Mouse (Mus musculus) CD8-positive naive resting alpha-beta T cell, adult 2 months (primary cell): ENCODE results near the gene Serping1.

Source experiments
- DNase-seq, 2 experiments: peaks; one replicate each; pipeline ENCODE4 v3.0.0; 2022; ENCODE audit warnings: low read depth in 2 of 2, low spot score in 2 of 2

The Serping1 gene

DNA sequence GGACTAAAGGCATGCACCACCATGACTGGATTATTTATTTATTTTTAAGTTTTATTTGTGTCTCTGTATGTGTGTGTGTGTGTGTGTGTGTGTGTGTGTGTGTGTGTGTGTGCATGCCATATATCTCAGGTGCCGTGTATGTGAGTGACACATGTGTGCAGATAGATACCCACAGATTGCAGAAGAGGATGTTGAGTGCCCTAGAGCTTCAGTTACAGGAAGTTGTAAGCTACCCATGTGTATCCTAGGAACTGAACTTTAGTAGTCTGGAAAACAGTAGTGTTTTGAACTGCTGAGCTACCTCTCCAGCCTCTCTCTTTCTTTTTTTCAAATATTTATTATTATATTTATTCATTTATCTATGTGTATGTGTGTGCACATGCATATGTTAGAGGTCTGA, 8.1 kb upstream of the Serping1 start:
- DNase-seq = no peak

DNA sequence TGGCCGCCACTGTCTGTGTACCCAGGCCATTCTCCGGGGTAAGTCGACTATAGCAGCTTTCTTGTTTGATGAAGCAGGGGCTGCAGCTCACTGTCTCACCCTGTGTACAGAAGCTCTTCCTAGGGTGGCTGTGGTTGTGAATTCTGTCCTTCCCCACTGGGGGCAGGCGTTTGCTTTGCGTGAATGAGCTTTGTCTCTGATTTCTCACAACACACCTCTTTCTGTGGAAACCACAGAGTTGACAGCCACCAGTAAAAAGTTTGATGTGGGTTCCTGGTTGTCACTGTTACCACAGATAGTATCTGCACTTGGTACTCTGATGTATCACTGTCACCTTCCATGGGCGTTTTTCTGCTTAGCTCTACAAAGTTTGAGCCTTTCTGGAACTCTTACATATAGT, 4.0 kb upstream of the Serping1 start:
- DNase-seq = peak; percentile 67 to 74

- DNase-seq = no peak
Observed at GRCm38 (mm10) chr2:84777706-84778105, 2.5 kb upstream of the Serping1 start.

DNA sequence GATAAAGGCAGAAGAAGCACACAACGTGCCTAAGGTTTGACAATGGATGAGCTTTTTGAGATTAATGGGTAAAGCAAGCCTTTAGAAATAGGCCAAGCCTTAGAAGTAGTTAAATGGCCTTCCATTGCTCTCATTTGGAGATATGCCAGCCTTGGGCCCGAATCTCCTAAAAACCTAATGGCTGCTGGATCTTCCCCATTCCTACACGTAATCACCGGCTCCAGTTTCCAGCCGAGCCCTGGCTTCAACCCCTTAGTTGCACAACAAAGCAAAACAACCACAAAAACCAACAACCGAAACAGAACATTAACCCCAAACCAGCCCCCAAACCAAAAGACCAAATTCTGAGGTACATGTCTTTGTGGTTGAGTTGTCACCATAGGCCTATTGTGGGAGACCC, 421 bp upstream of the Serping1 start:
- DNase-seq = no peak

- no peak for DNase-seq
Observed at GRCm38 (mm10) chr2:84774751-84775150, 493 bp downstream of the Serping1 start.

- no peak for DNase-seq
Observed at GRCm38 (mm10) chr2:84773195-84773594, 2.0 kb downstream of the Serping1 start.

DNA sequence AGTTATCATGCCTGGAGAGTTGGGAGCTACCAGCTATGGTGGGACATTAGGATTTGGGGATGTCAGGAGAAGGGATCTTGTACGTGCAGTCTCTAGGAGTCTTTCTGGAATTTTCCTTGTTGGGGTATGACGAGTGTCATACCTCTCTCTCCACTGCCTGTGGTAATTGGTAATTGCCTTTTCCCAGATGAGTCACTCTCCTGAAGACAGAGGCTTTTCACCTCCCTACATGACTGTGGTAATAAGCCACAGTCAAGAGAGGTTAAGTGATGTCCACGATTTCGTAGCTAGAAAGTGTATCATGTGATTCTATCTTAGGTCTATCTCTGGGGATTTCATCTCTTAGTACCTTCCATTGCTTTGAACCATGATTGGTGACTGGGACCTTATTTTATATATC, 2.8 kb downstream of the Serping1 start:
- no peak for DNase-seq

- DNase-seq = no peak
Observed at GRCm38 (mm10) chr2:84770501-84770900, 4.7 kb downstream of the Serping1 start.

DNA sequence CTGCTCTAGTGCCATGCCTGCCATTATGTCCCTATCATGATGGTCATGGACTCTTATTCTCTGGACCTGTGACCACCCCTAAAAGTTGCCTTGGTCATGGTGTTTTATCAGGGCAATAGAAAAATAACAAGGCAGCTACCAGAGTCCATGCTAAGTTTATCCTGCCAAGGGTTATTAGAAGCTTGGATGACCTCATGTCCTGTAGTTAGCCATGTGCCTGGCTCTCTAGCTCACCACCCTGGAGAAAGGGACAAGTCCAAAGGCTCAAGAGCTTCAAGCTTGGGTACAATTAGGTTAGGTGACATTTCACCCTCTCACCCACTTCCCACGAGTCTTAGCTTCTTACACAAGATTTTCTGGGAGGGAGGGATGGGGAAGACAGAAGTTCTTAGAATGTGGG, 12.4 kb downstream of the Serping1 start:
- DNase-seq = no peak

DNA sequence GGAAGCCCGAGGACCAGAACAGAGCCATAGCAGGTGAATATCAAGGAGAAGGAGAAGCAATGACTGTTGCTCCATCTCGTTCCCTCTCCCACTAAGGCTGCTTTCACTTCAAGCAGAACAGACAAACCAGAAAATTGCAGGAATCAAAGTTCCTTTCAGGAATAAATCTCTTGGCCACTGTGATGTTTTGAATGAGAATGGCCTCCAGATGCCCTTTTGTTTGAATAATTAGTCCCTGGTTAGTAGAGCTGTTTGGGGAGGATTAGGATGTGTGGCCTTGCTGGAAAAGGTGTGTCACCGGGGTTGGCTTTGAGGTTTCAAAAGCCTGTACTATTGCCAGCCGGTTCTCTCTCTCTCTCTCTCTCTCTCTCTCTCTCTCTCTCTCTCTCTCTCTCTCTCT, 12.9 kb downstream of the Serping1 start:
- no peak for DNase-seq

DNA sequence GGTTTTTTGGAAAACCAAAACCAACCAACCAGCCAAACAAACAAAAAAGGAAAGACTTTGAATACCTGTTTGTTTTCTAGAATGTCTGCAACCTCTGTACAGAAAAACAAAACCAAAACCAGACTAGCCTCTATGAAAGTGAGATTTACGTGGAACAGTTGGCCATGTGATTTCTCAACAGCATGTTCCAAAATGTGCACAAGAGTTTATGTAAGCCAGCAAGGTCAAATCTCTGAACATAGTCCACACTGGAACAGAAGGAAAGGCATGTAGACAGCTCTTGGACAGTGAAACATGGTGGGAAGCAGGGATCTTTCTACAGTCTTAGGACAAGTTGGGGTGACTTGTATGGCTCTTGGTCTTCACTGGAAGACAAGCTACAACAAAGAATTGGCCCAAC, 13.4 kb downstream of the Serping1 start:
- no peak for DNase-seq

GRCm38 (mm10) chr2:84761309-84761708, 13.9 kb downstream of the Serping1 start:
- DNase-seq = no peak

DNA sequence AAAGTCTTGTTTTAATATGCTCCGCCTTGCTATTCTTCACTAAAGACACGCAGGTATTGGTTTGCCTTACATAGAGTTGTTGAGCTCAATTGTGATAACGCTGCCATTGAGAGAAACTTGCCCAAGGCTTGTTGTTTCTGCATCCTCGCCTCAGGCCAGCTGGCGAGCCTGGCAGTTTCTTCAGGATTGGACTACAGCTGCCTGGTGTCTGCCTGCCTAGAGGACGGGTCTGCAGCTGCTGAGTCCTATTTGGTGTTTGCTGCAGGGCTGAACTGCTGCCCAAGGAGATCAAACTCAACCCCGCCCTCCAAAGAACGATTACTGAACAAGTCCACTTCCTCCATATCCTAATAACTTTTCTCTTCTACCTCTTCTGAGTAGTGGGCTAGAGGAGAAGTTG, 14.5 kb downstream of the Serping1 start:
- DNase-seq = no peak

- no peak for DNase-seq
Observed at GRCm38 (mm10) chr2:84758542-84759127, 16.6 kb downstream of the Serping1 start.

DNA sequence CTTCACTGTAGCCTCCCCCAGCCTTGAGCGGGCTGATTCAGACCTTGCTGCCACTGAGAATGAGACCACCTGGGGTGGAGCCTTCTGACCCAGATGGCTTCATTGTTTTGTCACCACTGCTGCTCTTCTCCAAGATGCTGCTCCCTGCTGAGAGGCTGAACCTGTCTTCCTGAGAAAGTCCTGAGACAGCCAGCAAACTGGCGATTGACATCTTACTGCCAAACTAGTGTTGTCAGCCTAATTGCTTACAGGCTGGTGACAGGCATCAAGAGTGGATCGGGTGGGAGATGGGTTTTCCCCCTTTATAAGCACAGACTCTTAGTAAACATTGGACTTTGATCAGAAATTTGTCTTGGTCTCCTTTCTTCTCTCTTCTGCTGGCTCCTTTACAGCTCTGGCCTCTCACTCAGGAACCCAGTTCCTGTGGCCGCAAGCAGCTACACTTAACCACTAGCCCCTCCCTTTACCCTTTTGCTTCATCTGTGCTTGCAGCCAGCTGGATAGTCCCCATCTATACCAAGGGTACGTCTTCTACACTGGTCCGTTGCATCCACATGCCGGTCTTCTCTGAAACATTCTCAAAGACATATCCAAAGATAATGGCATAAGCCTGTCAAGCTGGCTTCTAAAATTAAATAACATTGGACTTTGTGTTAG, 18.1 kb downstream of the Serping1 start:
- DNase-seq = no peak

GRCm38 (mm10) chr2:84756245-84756644, 19.0 kb downstream of the Serping1 start:
- no peak for DNase-seq

DNA sequence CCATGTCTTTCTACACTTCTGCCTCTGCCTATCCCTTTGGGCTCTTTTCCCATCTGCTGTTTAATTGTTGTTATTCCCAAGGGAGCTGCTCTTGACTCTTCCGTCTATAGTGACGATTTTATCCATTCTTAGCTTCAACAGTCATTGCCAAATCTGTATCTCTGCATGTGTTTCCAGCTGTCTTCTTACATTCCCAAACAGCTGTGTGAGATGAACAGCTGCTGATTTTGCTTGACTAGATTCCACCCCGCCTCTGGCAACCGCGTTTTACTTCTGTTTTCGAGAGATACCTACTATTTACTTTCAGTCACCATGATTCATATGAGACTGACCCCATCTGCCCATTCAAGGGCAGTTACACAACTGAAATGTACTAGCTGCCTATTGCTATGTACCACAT, 25.1 kb downstream of the Serping1 start:
- no peak for DNase-seq

DNA sequence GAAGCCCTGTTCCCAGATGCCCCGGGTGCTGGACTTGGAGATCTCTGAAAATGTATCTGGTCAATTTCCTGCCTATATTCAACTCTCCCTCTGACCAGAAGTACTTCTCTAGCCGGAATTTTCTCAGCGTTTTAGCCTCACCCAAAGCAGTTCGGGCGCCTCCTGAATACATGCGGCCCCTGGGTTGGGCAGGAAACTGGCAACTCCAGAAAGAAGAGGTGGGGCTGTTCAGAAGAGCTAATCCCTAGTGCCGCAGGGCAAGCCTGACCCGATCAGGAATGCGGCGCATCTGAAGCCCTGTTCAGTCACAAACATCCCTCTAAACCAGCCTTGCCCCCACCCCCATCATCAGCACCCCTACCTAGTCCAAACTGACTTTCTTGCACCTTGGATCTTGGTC, 31.1 kb downstream of the Serping1 start:
- no peak for DNase-seq

- DNase-seq = no peak
Observed at GRCm38 (mm10) chr2:84743561-84743960, 31.7 kb downstream of the Serping1 start, which contains the start of gene Gm19426. Gene Gm19426 (minus strand): TSS chr2:84743655.

- DNase-seq = no peak
Observed at GRCm38 (mm10) chr2:84742451-84743283, 32.6 kb downstream of the Serping1 start.

DNA sequence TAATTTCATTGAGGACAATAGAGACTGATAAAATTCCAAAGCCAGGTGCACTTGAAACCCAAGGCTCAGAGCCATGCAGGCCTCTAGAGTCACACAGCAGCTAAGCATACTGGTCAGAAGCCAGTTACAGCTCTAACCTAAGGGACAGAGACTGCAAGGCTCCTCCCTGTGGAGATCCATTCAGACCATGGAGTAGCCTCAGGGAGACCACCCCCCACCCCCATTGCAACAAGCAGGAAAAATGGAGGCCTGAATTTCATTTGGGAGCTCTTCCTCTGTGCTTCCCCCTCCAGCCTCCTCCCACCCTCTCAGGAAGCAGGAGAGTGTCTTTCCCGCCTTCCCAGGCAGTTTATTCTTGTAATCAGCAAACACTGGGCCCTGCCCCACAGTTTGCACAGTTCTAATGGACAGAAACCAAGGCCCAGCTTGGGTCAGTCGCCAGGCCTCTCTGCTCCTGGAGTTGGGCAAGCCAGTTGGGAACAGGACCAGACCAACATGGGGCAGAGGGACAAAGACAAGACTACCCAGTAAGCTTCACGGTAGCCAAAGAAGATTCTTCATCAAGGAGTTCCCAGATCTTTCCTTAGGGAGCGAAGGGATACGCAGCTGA, 33.3 kb downstream of the Serping1 start:
- DNase-seq = no peak
